Mouse (Mus musculus) natural killer cell, adult 2 months (primary cell): ENCODE data around the gene Scml4.

Experiments used
- DNase-seq, 2 experiments: peaks; one replicate each; pipeline ENCODE4 v3.0.0; 2022; ENCODE audit warnings: low spot score in 2 of 2

The Scml4 gene

DNA sequence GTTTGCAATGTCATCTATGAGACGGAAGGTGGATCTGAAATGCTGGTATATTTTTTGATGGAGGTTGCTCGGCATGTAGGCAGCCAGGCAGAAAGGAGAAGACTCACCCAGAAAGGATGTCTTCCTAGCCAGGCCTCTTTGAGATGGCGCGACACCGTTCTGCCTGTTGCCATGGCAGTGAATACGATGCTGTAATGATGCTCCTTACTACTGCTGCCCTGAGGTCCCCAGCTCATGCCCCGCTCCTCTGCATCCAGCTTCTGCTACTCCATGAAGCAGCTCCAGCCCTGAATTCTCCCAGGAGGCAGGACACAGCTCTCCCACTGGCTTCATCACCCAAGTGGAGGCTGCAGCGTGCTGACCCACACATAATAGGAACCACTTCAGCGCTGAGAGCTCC lies 130.8 kb downstream of the Scml4 start:
- DNase-seq, result no peak

DNA sequence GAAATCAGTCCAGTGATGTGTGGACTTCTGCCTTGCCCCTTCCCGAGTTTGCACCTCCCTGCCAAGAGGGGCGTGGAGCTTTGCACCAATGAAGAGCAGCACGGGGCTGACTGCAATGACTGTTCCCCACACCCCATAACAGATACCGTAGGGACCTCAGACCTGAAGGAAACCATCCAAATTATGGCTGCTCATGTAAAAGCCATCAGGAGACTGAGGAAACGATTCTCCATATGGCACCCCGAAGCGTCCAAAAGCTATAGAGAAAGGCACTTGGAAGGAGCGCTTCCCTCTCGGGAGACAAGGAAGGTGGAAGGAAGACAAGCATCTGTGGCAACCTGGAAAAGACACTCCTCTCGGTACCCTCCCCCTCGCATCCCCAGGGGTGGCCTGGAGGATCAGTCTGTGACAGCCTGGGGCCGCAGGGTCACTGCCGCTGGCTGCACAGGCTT lies 134.2 kb downstream of the Scml4 start:
- DNase-seq, result no peak

DNA sequence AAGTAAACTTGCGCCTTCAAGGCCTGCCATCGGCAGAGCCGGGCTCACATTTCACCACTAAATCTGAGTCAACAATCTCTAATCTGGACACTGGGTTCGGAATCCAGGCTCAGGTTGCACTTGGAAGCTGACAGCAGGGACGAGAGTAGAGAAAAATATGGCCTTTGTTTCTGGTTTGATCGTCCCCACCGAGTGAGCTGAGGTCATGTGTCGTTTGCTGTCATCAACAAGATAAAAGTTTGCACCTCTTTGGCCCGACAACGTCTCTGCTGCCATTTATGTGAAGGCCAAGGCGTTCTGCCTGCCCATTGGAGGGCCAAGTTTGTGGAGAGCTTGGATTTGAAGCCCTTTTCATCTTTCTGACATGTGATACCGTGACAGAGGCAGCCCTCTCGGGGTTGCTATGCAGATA lies 135.3 kb downstream of the Scml4 start:
- DNase-seq, result no peak

DNA sequence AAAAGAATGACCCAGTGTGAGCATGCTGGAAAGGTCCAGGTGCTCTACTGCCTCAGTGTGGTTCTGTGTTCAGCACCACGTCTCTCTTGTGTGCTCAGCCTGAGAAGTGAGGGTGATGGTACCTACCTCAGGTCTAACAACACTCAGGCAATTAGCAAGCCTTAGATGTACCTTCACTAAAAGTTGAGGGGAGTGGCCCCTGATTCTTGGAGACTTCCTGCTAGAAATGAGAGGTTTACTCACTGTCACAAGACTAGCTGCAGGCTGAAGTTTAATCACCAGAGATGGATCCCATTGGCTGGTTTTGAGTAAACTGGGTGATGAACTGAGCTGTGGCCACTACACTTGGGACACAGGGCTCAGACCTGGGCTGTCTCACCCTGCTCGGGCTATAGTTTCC lies 137.1 kb downstream of the Scml4 start:
- DNase-seq, result no peak

DNA sequence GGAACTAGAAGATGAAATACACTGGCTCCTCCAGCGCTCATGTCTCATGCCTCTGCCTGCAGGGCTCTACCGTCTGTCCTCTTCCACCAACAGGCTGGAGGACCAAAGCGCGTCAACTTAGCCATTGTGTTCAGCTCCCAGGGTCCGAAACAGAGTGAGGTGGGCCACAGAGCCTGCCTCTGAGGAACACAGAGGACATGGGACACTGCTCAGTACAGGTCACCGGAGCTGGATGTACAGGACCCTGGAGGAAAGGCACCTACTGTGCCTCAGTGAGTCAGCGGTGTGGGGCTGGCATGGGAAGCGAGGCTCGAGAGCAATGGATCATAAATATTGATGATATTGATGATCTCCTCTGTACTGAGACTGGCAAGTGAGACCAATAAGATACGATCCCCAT lies 139.2 kb downstream of the Scml4 start:
- DNase-seq, result no peak

DNA sequence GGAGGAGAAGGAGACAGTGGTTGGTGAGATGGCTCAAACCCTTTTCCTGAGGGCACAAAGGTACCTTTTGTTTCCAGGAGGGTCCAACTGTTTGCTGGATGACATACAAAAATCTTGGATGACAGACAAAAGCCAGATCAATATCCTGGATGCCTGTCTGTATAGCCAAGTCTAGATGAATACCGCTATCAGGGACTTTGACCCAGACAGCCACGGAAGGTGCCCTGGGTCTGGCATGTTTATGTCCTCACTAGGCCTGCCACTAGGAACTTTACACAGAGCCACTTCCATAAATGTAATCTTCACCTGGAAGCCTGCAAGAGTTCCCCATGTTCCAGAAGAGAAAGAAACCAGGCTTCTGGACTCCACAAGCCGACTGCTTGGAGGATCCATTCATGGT lies 141.3 kb downstream of the Scml4 start:
- DNase-seq, result no peak

DNA sequence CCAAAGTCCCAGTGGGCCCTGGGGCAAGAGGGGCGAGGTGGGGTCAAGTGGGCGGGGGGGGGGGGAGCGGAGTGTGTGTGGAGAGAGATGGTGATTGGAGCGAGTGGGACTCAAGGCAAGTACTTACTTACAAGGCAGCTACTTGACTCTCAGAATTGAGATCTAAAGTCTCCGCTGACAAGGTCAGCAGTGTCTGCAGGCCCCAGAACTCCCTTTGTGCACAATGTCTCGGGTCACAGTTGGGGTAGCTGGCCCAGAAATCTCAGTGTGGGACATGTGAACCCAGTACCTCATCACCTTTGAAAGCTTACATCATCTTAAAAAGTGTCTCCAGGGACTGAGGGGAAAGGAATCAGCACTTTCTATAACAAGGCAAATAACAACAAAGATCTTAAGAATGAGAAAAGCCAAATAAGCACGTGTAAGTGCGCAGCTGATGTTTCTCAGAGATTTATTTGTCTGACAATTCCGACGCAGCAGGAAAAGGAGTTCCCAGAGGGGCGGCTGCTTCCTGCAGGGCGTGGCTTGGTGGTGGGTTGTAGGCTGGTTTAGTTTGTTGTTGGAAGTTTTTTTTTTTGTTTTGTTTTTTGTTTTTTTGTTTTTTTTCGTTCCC lies 142.0 kb downstream of the Scml4 start:
- no peak for DNase-seq

DNA sequence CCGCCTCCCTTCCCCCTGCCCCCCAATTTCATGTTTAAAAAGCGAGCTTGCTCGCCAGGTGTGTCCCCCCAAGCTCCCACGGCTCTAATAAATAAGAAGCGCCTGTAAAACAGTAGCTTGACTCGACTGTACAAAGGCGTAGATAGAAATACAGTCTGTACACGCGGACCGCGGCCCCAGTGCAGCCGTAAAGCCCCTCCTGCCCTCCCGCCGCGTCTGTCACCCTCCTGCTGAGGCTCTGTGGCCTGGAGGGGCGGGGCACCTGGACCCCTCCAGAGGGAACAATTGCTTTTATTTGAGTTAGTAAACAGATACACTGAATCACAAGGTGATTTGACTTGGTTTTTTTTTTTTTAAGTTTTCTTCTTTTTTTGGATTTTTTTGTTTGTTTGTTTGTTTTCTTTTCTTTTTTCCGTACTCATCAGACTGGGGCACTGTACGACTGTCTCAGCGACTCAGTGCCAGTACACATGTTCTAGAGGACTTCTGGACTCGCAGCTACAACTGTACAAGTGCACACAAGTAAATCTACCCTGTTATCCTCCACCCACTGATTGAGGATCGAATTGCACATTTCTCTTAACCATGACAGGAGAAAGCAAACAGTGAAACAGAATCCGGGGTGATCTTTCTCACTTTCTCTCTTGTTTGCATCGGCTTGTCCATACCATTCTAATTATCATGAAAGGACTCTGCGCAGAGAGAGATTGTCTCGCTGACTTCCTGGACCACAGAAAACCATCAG lies 142.7 kb downstream of the Scml4 start:
- no peak for DNase-seq

DNA sequence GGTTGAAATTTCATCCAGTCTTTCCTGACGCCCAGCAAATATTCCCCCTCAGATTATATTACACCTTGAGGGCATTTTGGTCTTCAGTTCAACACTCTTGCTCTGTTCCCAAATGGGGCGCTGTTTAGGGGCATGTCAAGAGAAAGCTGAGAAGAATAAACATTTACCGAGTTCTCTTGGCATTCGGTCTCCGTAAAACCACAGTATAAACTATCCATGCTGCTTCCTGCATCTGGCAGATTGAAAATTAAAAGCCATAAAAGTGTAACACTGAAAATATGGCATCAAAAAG lies 143.2 kb downstream of the Scml4 start:
- no peak for DNase-seq

DNA sequence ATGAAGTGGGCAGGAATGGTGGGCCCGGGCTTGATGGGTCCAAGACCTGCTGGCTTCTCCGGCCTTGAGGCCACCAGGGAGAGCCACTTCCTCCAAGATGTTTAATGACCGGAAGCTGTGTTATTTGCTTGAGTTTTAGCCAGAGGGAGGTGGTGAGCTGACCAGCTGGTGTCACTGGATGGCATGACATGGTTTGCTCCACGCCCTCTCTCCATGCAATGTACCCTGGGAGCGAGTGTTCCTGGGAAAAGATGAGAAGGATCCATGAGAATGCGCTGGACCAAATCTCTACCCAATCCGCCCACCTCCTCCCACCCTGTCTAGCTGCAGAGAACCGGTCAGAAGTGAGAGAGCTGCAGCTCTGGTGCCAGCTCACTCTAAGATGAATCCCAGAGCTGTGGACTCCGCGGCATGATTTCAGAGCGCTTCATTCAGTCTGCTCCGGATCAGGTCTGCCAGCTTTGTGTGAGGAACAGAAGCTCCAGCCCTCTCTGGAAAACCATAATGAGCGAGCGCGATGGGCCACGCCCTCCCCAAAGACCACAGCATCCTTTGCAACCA lies 144.1 kb downstream of the Scml4 start:
- DNase-seq, result no peak

DNA sequence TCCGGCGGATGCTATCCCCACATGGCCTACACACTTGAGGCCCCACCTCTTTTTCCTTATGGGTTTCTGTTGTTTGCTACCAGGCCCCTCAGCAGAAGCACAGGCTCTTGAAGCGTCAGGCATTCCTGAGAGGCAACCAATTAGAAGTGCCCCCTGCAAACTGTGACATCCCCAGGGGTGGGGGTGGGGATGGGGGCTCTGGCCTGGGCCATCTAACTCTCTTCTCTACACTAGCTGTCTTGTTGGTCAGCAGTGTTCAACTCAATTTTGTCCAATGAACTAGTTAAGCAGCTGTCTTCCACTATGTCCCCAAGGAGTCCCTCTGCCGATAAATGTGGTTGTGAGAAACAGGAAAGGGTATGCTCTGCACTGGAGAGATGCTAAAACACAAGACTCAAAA lies 144.9 kb downstream of the Scml4 start:
- DNase-seq, result no peak

DNA sequence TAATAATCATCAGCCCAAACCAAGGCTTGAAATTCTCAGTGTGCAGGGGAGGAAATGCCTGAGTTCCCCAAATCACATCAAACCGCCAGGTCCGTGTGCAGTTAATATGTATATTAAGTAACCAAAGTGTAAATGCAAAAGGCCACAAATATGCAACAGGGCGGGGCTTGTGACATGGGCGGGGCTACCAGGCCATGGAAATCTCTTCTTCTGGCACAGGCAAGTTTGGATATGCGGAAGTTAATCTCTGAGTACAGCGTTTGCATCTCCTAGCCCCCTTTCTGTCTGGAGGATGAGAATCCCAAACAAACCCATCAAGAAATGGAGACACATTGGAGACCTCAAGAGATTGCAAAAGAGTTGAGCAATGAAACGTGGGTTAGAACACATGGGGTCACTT lies 145.5 kb downstream of the Scml4 start:
- DNase-seq, result no peak

DNA sequence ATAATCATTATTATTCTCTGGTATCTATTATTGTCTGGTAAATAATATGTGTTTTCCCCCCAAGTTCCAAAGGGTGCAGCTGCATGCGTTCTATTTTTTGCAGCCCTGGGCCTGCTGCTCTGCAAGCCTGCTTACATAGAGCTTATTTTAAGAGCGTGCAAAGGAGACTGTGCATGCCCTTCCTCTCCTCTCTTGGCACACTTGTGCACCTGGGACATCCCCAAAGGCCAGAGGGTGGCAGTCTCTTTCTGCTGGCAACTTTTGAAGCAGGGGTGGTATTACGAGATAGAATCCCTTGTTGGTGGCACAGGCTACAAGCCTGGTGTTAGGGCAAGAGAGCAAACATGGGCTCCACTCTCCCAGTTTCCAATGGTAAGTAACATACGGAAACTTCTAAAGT lies 146.4 kb downstream of the Scml4 start:
- DNase-seq, result no peak

DNA sequence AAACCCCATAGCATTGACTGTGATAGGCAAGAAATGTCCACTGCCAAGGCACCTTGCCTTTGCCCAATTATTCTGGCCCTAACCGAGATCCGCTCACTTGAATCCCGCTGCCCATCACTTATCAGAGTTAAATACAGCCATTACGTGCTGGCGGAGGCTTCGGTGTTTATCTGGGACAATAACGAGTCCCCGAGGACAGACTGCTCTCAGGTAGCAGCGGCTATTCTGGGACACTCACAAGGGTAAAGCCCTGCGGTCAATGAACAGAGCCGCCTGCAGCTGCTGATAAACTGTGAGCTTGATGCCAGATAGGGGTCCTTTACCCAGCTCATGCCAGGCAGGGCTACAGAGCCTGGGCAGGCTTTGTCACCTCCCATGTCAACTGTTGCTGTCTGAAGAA lies 147.9 kb downstream of the Scml4 start:
- no peak for DNase-seq
